8 mouse cellular contexts compared by ENCODE assay signal in genomic region chrX:48453736-48454494, GRCm38 (mm10). TPM values are rescaled to one million over a fixed set of nuclear protein-coding genes. Genes with fewer than 3 reads are reported as not detected.
DNase-seq lines count a peak whose midpoint lies in the region; ATAC-seq and TF ChIP-seq lines count a peak whose summit lies in the region.

No protein-coding gene starts in this region.

- peaks cover 7% of the 10 kb centered on the region; the same call in 1 of the 2 replicates for H3K27me3 ChIP-seq in forebrain, embryonic 16.5 days (replicated peaks; ENCODE audit: control insufficient read depth, insufficient read depth, low read length)
- H3K27me3 ChIP-seq in hindbrain, embryonic 10.5 days (ENCODE audit: insufficient read depth, poor library complexity, severe bottlenecking), result peaks cover 64% of the 10 kb centered on the region
- H3K27me3 ChIP-seq in limb, embryonic 10.5 days (ENCODE audit: low read depth, poor library complexity, severe bottlenecking), result peaks cover 66% of the 10 kb centered on the region
- peaks cover 35% of the 10 kb centered on the region for H3K27me3 ChIP-seq in midbrain, embryonic 11.5 days (ENCODE audit: control insufficient read depth, insufficient read depth, low read length)

- no peak overlapping the region for H3K27ac ChIP-seq in ES-E14 (ENCODE audit: insufficient read depth, low read depth, low read length, poor library complexity, severe bottlenecking)
- H3K27ac ChIP-seq in forebrain, embryonic 16.5 days (ENCODE audit: low read length), result no peak overlapping the region
- peak overlapping the region; percentile 70; the same call in 1 of the 2 replicates for H3K27ac ChIP-seq in hindbrain, embryonic 10.5 days
- peak overlapping the region; percentile 62 for H3K27ac ChIP-seq in limb, embryonic 10.5 days
- no peak overlapping the region for H3K27ac ChIP-seq in midbrain, embryonic 11.5 days (ENCODE audit: low read depth, low read length)

- WGBS in forebrain, embryonic 16.5 days, result 25% methylated on average over 40 of the region's 91 CpGs
- 20% methylated on average over 90 of the region's 91 CpGs for WGBS in hindbrain, embryonic 10.5 days
- 11% methylated on average over 35 of the region's 91 CpGs for WGBS in limb, embryonic 10.5 days
- 16% methylated on average over 48 of the region's 91 CpGs for WGBS in midbrain, embryonic 11.5 days

- H3K4me2 ChIP-seq in forebrain, embryonic 16.5 days (ENCODE audit: low read length), result peak overlapping the region; percentile 52
- peak overlapping the region; percentile 39 for H3K4me2 ChIP-seq in midbrain, embryonic 11.5 days

- in situ Hi-C loops in ES-E14 (cut with MboI; ENCODE audit: low sequenced_read_pairs in 2 of 2, unreplicated experiment in 2 of 2), result no loop called here

- no peaks in the 10 kb centered on the region for H3K36me3 ChIP-seq in ES-E14 (ENCODE audit: control insufficient read depth, insufficient read depth, low read length, poor library complexity, severe bottlenecking)
- no peaks in the 10 kb centered on the region for H3K36me3 ChIP-seq in forebrain, embryonic 16.5 days (ENCODE audit: control insufficient read depth, insufficient read depth)
- H3K36me3 ChIP-seq in hindbrain, embryonic 10.5 days, result no peaks in the 10 kb centered on the region
- H3K36me3 ChIP-seq in limb, embryonic 10.5 days, result no peaks in the 10 kb centered on the region
- H3K36me3 ChIP-seq in midbrain, embryonic 11.5 days (ENCODE audit: control insufficient read depth, insufficient read depth, low read length), result no peaks in the 10 kb centered on the region

- DNase-seq in ES-E14 (ENCODE audit: low read depth, low spot score), result no peak
- peak; percentile 85 to 87 for DNase-seq in adrenal gland, postnatal 36 days
- DNase-seq in hindbrain, embryonic 10.5 days (ENCODE audit: low spot score), result peak; percentile 34
- DNase-seq in limb, embryonic 10.5 days (ENCODE audit: low spot score), result peak; percentile 53
- DNase-seq in midbrain, embryonic 11.5 days (ENCODE audit: low spot score, missing footprints), result peak; percentile 85
- peak; percentile 47 to 60 for DNase-seq in spleen, postnatal 14 days (ENCODE audit: low spot score in 2 of 2)

- H3K9me3 ChIP-seq in ES-E14 (ENCODE audit: control insufficient read depth, insufficient read depth, low read depth, low read length), result no peaks in the 10 kb centered on the region
- no peaks in the 10 kb centered on the region; the same call in 1 of the 2 replicates for H3K9me3 ChIP-seq in forebrain, embryonic 16.5 days (ENCODE audit: control insufficient read depth, low read length)
- H3K9me3 ChIP-seq in hindbrain, embryonic 10.5 days, result no peaks in the 10 kb centered on the region; the same call in 1 of the 2 replicates
- H3K9me3 ChIP-seq in limb, embryonic 10.5 days (replicated peaks), result no peaks in the 10 kb centered on the region
- H3K9me3 ChIP-seq in midbrain, embryonic 11.5 days (ENCODE audit: control insufficient read depth, low read length), result no peaks in the 10 kb centered on the region

- ATAC-seq in forebrain, embryonic 16.5 days, result peak; percentile 79
- peak; percentile 59 for ATAC-seq in midbrain, embryonic 11.5 days (ENCODE audit: low FRiP score)
- no peak for ATAC-seq in cerebellum, adult (ENCODE audit: insufficient number of reproducible peaks, low FRiP score, low TSS enrichment)

- H3K4me1 ChIP-seq in ES-E14 (ENCODE audit: control insufficient read depth in 2 of 2, insufficient read depth in 2 of 2, low read length in 2 of 2, poor library complexity in 1 of 2), result peaks cover 0 to 6% of the 10 kb centered on the region in 2 experiments; a peak in 1 of 4 replicates
- peaks cover 5% of the 10 kb centered on the region; the same call in 1 of the 2 replicates for H3K4me1 ChIP-seq in forebrain, embryonic 16.5 days (replicated peaks; ENCODE audit: control insufficient read depth, insufficient read depth, low read length)
- H3K4me1 ChIP-seq in hindbrain, embryonic 10.5 days (replicated peaks), result peaks cover 24% of the 10 kb centered on the region; the same call in 1 of the 2 replicates
- peaks cover 18% of the 10 kb centered on the region for H3K4me1 ChIP-seq in limb, embryonic 10.5 days
- H3K4me1 ChIP-seq in midbrain, embryonic 11.5 days (ENCODE audit: control insufficient read depth, insufficient read depth, low read length), result peaks cover 3% of the 10 kb centered on the region; the same call in 1 of the 2 replicates

- H3K9ac ChIP-seq in ES-E14 (ENCODE audit: insufficient read depth, low read depth, low read length, poor library complexity, severe bottlenecking), result peak overlapping the region; percentile 74
- H3K9ac ChIP-seq in forebrain, embryonic 16.5 days (replicated peaks; ENCODE audit: low read depth, low read length), result peak overlapping the region; percentile 5; the same call in 1 of the 2 replicates
- H3K9ac ChIP-seq in midbrain, embryonic 11.5 days (ENCODE audit: low read length), result no peak overlapping the region; the same call in 1 of the 2 replicates

- peak overlapping the region; percentile 72 to 81 for H3K4me3 ChIP-seq in ES-E14 (ENCODE audit: insufficient read depth in 1 of 2, low read depth in 1 of 2, low read length in 2 of 2, poor library complexity in 1 of 2, severe bottlenecking in 1 of 2)
- H3K4me3 ChIP-seq in forebrain, embryonic 16.5 days (replicated peaks; ENCODE audit: low read length), result peak overlapping the region; percentile 43
- peak overlapping the region; percentile 50 for H3K4me3 ChIP-seq in hindbrain, embryonic 10.5 days
- H3K4me3 ChIP-seq in limb, embryonic 10.5 days, result peak overlapping the region; percentile 47
- H3K4me3 ChIP-seq in midbrain, embryonic 11.5 days (ENCODE audit: low read depth, low read length), result peak overlapping the region; percentile 34

TF ChIP-seq in ES-E14, 5 proteins besides CTCF, POLR2A, EP300 and RAD21:
- no peak for TF ChIP-seq CHD2 (IDR thresholded peaks at IDR 0.05; ENCODE audit: low read depth, low read length)
- no peak for TF ChIP-seq MAFK (IDR thresholded peaks at IDR 0.05; ENCODE audit: insufficient read depth, low read depth, low read length)
- TF ChIP-seq HCFC1 (IDR thresholded peaks at IDR 0.05; ENCODE audit: borderline replicate concordance, insufficient read depth, low read length), result no peak
- no peak for TF ChIP-seq ZC3H11A (IDR thresholded peaks at IDR 0.05; ENCODE audit: borderline replicate concordance, low read depth, low read length)
- no peak for TF ChIP-seq ZNF384 (IDR thresholded peaks at IDR 0.05; ENCODE audit: low read depth, low read length)

RNA-seq across cellular contexts. Expression of gene Elf4, which starts 9.0 kb away (rescaled TPM):
- 1.9 and 2.7 TPM in 2 replicates for total RNA-seq in ES-E14 (2012; rRNA removed)
- total RNA-seq in adrenal gland, postnatal 36 days (2021), result 10 to 100 TPM; 10.9 to 19.1 TPM
- 0.32 and 0.57 TPM in 2 replicates for polyA plus RNA-seq in forebrain, embryonic 16.5 days (2015; fragmentation: Nextera tagmentation; extraction: Ambion mirVana)
- polyA plus RNA-seq in hindbrain, embryonic 10.5 days (2016; fragmentation: Nextera tagmentation; extraction: Ambion mirVana), result 2.6 and 2.8 TPM in 2 replicates
- 1.8 and 1.9 TPM in 2 replicates for polyA plus RNA-seq in limb, embryonic 10.5 days (2016; fragmentation: Nextera tagmentation; extraction: Ambion mirVana)
- polyA plus RNA-seq in midbrain, embryonic 11.5 days (2014; fragmentation: Nextera tagmentation; extraction: Ambion mirVana), result 2.0 and 2.2 TPM in 2 replicates

RNA-seq across cellular contexts. Expression of gene Aifm1, which starts 59.4 kb away (rescaled TPM):
- total RNA-seq in ES-E14 (2012; rRNA removed), result 88.9 and 118 TPM in 2 replicates
- total RNA-seq in adrenal gland, postnatal 36 days (2021), result 100 to 1,000 TPM; 163 to 224 TPM
- 47.7 and 52.7 TPM in 2 replicates for polyA plus RNA-seq in forebrain, embryonic 16.5 days (2015; fragmentation: Nextera tagmentation; extraction: Ambion mirVana)
- polyA plus RNA-seq in hindbrain, embryonic 10.5 days (2016; fragmentation: Nextera tagmentation; extraction: Ambion mirVana), result 65.5 and 73.0 TPM in 2 replicates
- polyA plus RNA-seq in limb, embryonic 10.5 days (2016; fragmentation: Nextera tagmentation; extraction: Ambion mirVana), result 85.5 and 93.5 TPM in 2 replicates
- polyA plus RNA-seq in midbrain, embryonic 11.5 days (2014; fragmentation: Nextera tagmentation; extraction: Ambion mirVana), result 75.5 and 79.9 TPM in 2 replicates

Comparison
In these comparisons a context has a peak if more than half of its experiments do, and no peak if none do; other contexts are left out.
1. H3K27ac ChIP-seq: peak in hindbrain, embryonic 10.5 days (single experiment) and limb, embryonic 10.5 days (single experiment); none in ES-E14 (single experiment), forebrain, embryonic 16.5 days (single experiment) and midbrain, embryonic 11.5 days (single experiment).
2. Peak in every context shown above with its lines, with median percentiles within 50 percentile points of each other: H3K4me3 ChIP-seq.